Mouse (Mus musculus): ENCODE results near the gene Sept10.
A peak's percentile ranks its signal among the peaks of the same experiment; 100 is the strongest.

Gene Sept10

GRCm38 (mm10) chr10:59223890-59224289 is 2.2 kb upstream of the Sept10 start:
- DNase-seq (ENCODE audit: low spot score), result no peak

- no peak for DNase-seq (ENCODE audit: low spot score)
Observed at GRCm38 (mm10) chr10:59223301-59223700, 1.7 kb upstream of the Sept10 start.

DNA sequence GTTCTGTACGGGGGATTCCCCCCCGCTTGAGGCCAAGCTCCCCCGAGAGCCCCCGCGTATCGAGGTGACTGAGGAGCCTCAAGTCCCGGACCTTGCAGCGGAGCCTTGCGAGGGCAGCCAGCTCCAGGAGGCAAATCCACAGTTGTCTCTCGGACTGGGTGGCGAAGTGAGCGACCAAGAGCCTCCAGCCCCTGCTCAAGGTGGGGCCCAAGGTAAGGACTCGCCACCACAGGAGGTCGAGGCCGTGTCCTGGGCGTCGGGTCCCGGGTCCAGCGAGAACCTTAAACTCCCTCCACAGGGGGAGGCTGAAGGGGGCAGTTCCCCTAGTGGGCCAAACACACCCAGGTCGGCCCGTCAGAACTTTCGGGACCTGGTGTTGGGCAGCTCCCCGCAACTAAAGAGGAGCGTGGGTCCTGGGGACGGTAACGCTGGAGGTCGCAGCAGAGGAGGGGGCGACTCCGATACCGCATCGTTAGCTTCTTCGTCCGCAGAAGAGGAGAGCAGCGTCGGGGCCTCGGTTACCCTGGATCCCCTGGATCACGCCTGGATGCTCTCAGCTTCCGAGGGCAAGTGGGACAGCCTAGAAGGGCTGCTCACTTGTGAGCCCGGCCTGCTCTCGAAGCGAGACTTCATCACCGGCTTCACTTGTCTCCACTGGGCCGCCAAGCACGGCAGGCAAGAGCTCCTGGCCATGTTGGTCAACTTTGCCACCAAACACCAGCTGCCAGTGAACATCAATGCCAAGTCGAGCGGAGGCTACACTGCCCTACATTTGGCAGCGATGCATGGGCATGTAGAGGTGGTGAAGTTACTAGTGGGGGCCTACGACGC is 839 bp upstream of the Sept10 start:
- no peak for DNase-seq (ENCODE audit: low spot score)

DNA sequence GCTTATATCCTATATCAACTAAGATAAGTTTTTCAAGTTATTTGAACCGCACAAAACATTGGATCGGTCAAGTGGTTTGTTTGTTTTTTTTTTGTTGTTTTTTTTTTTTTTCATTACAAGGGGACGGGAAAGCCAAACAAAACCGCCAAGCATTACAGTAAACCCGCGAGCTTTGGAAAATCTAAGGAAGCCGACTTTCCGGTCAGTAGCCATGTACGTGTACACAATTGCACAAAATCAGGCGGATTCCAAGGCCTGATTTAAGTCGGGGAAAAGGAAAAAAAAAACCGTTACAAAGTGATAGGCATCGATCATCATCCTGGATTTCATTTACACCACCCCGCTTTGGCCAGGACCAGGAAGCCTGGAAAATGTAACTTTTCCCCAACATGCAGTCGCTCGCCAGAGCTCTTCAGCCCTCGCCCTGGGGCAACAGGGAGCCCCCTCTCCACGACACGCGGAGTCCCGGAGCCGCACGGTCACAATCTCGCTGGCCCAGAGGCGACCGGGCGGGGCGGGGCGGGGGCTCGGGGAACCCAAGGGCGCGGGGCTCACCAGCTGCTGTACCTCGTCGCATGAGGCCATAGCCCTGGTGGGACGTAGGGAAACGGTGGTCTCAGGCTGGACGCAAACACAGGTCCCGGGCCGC is 699 bp downstream of the Sept10 start:
- DNase-seq (ENCODE audit: low spot score), result no peak

DNA sequence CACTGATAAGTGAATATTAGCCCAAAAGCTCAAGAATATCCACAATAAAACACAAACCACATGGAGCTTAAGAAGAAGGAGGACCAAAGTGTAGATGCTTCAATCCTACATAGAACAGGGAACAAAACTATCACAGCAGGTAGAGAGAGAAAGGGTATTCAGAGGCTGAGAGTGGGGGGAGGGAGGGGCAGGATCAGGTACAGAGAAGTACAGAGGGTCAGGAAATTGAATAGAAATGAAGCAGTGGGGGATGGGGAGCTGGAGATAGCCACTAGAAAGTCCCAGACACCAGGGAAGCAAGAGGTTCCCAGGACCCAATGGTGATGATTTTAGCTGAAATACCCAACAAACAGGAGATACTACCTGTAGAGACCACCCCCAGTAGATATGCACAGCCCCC is 21.6 kb downstream of the Sept10 start:
- no peak for DNase-seq (ENCODE audit: low spot score)

- DNase-seq (ENCODE audit: low spot score), result no peak
Observed at GRCm38 (mm10) chr10:59196763-59197162, 24.9 kb downstream of the Sept10 start.

DNA sequence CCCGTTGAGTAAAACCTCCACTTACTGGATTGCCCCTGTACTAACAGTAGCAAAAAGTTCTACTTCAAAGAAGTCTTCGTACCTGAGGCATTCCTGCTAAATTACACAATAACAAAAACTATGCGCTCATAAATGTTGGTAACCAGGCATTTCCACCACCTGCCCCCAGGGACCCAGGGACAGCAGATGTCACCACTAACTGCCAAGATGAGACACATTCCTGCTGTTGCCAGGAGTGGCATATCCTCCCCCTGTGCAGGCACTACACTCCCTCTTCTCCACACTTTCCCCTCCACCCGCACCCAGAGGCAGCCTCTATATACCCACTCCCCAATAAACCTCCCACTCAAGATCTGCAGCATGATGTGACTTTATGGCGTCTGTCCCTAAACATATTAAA is 26.8 kb downstream of the Sept10 start:
- DNase-seq (ENCODE audit: low spot score), result no peak

- no peak for DNase-seq (ENCODE audit: low spot score)
Observed at GRCm38 (mm10) chr10:59182306-59182705, 39.3 kb downstream of the Sept10 start.

- no peak for DNase-seq (ENCODE audit: low spot score)
Observed at GRCm38 (mm10) chr10:59179620-59180019, 42.0 kb downstream of the Sept10 start.

DNA sequence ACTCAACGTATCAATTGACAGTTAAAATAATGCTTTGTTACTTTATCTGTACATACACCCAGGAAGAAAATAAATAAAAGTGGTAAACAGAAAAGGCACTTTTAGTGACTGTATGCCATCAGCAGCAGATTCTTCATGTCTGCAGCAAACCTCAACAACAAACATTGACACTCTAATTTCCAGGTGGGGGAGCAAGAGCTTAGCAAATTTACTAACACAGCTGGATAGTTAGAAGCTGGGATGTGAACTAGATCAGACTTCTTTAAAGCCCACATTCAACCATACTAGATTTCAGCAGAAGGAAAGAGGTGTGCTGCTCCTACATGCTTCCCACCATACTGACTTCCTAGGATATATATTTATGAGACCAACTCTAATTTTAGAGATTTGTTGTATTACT is 49.1 kb downstream of the Sept10 start:
- no peak for DNase-seq (ENCODE audit: low spot score)

- DNase-seq (ENCODE audit: low spot score), result no peak
Observed at GRCm38 (mm10) chr10:59171042-59171441, 50.6 kb downstream of the Sept10 start.

- DNase-seq (ENCODE audit: low spot score), result peak; percentile 42
Observed at GRCm38 (mm10) chr10:59166104-59166944, 55.3 kb downstream of the Sept10 start.

- DNase-seq (ENCODE audit: low spot score), result no peak
Observed at GRCm38 (mm10) chr10:59162185-59162897, 59.3 kb downstream of the Sept10 start.

DNA sequence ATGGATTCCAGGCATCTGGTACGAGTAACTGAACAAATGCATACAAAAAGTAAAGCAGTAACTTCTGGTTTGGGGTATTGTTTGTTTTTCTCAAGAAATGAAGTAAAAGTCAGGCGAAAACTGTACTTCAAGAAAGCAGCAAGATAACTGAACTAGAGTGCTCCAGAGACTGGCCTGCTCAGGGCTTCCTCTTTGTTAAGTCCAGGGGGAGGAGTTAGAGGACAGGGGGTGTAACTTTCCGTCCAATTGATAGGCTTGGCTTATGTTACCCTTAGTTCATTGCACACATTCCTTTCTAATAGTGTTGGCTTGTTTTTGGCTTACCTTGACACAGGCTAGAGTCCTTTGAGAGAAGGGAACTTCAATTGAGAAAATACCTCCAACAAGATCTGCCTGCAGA is 63.0 kb downstream of the Sept10 start:
- no peak for DNase-seq (ENCODE audit: low spot score)

GRCm38 (mm10) chr10:59152544-59153081 is 69.0 kb downstream of the Sept10 start:
- no peak for DNase-seq (ENCODE audit: low spot score)

- DNase-seq (ENCODE audit: low spot score), result no peak
Observed at GRCm38 (mm10) chr10:59150938-59151657, 70.5 kb downstream of the Sept10 start.

- DNase-seq (ENCODE audit: low spot score), result peak; percentile 39
Observed at GRCm38 (mm10) chr10:59149956-59150383, 71.7 kb downstream of the Sept10 start.

- DNase-seq (ENCODE audit: low spot score), result no peak
Observed at GRCm38 (mm10) chr10:59133478-59134009, 88.1 kb downstream of the Sept10 start.

GRCm38 (mm10) chr10:59131926-59132628 is 89.6 kb downstream of the Sept10 start:
- no peak for DNase-seq (ENCODE audit: low spot score)

DNA sequence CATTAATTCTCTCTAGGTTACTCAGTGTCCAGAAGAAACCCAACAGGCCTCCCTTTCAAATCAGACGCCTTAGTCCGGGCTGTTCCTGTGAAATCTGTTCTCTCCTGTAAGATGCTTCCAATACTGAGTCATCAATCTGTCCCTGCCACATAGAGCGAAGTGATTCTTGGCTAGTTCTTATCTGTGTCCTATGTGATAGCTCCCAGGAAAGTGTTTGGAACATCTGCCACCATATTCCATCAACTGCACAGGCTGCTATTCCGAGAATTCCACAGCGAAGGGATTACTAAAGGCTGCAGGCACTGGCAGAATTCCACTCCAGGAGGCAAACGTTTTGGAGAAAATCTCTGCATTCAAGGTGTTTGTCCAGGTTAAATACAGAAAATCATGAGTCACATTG is 94.0 kb downstream of the Sept10 start:
- DNase-seq (ENCODE audit: low spot score), result peak; percentile 47

Data from left cerebral cortex, adult 11 months (tissue).